Mouse (Mus musculus) T-cell, adult 66 days (primary cell): ENCODE measurements around the gene Gm28102. TPM values are rescaled to one million over a fixed set of nuclear protein-coding genes. Genes with fewer than 3 reads are reported as not detected.

Source experiments
- total RNA-seq, 2 experiments: library from RNA; stranded (reverse); gene quantifications; 3 replicates in 1 of 2; 4 replicates in 1 of 2; pipeline ENCODE4 v1.2.4; 2023

The Gm28102 gene
- not detected for total RNA-seq

GRCm38 (mm10) chrY:88053015-88053414 lies at the start of gene Gm28102:
Gene Gm28102 (plus strand): TSS chrY:88053315.

